Mouse (Mus musculus) neural tube, embryonic 11.5 days (tissue): Measurements from ENCODE around the gene Ddah1. TPM values are rescaled to one million over a fixed set of nuclear protein-coding genes. Genes with fewer than 3 reads are reported as not detected.

Experiments used
- ATAC-seq: fragments of 200-750 bp; cut with Nextera tagmentation; 2 replicates; pipeline ENCODE4 v1.8.0; 2017; ENCODE audit warnings: moderate number of reproducible peaks, mild to moderate bottlenecking, moderate TSS enrichment, moderate library complexity; ENCODE audit not compliant: insufficient read depth, low FRiP score, low TSS enrichment
- DNase-seq: peaks from one replicate; pipeline ENCODE4 v3.0.0-alpha.2; 2015; ENCODE audit warnings: low spot score
- H3K27ac ChIP-seq: fragments of 300-500 bp; sonication (generic); 2 replicates; pipeline ENCODE4 v1.5.1; 2014; ENCODE audit warnings: low read depth, mild to moderate bottlenecking, low read length
- H3K27me3 ChIP-seq: fragments of 300-500 bp; sonication (generic); 2 replicates; pipeline ENCODE4 v1.6.1; 2014; ENCODE audit warnings: mild to moderate bottlenecking, low read length, mixed read lengths; ENCODE audit not compliant: control insufficient read depth, insufficient read depth
- H3K36me3 ChIP-seq: fragments of 300-500 bp; sonication (generic); 2 replicates; pipeline ENCODE4 v1.6.1; 2014; ENCODE audit warnings: mild to moderate bottlenecking, low read length, moderate library complexity, mixed read lengths; ENCODE audit not compliant: control insufficient read depth, insufficient read depth
- H3K4me1 ChIP-seq: fragments of 300-500 bp; sonication (generic); 2 replicates; pipeline ENCODE4 v1.6.1; 2014; ENCODE audit warnings: low read length, mixed read lengths; ENCODE audit not compliant: control insufficient read depth, insufficient read depth
- H3K4me2 ChIP-seq: fragments of 300-500 bp; sonication (generic); 2 replicates; pipeline ENCODE4 v1.6.1; 2014; ENCODE audit warnings: low read depth, mild to moderate bottlenecking, moderate library complexity
- H3K4me3 ChIP-seq: fragments of 300-500 bp; sonication (generic); 2 replicates; pipeline ENCODE4 v1.5.1; 2014; ENCODE audit warnings: low read depth, low read length
- H3K9ac ChIP-seq: fragments of 300-500 bp; sonication (generic); 2 replicates; pipeline ENCODE4 v1.6.1; 2014; ENCODE audit warnings: mild to moderate bottlenecking, low read length
- H3K9me3 ChIP-seq: fragments of 300-500 bp; sonication (generic); 2 replicates; pipeline ENCODE4 v1.6.1; 2016; ENCODE audit warnings: low read length; ENCODE audit not compliant: control insufficient read depth
- WGBS: fragments of 180-500 bp; shearing (Covaris S2); extraction: QIAGEN DNeasy Blood & Tissue Kit; methylation state at CpG from one replicate; pipeline ENCODE4 v1.1.7; 2014; 5-methylcytosine and 5-hydroxymethylcytosine counted together
- polyA plus RNA-seq: library from polyadenylated mRNA; unstranded; fragments of >200 nt; fragmentation: Nextera tagmentation; extraction: Ambion mirVana; gene quantifications from 2 replicates; pipeline ENCODE4 v1.2.1, GENCODE M21; 2014

Gene Ddah1
- polyA plus RNA-seq, 1 experiment from 2014 or later: 43.5 TPM

DNA sequence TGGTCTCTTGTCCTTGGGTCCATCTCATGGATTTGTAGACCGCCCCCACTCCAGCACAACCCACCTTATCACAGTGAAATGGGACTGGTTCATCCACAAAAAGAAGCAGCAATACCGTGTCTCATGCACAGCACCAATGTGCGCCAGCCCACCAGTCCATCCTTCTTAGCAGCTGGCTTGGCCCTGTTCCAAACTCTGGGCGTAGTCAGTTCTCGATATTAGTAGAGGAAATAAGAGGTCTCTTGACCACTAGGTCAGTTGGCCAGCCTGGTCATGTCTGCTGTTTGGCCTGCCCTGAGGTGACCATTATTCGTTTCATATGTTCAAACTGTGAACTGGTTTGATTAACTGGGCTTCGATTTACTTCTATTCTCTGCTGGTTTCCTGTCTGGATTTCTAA is 15.9 kb downstream of the Ddah1 start:
- DNase-seq (no peak), ATAC-seq (no peak)
- 93% methylated on average over 7 of the region's 7 CpGs for WGBS
- H3K9ac ChIP-seq: no peak overlapping the region
- no peak overlapping the region for H3K4me2 ChIP-seq
- no peaks in the 10 kb centered on the region for H3K36me3 ChIP-seq
- H3K4me3 ChIP-seq: no peak overlapping the region
- no peak overlapping the region for H3K27ac ChIP-seq
- H3K27me3 ChIP-seq: no peaks in the 10 kb centered on the region
- H3K9me3 ChIP-seq: no peaks in the 10 kb centered on the region
- no peaks in the 10 kb centered on the region for H3K4me1 ChIP-seq

DNA sequence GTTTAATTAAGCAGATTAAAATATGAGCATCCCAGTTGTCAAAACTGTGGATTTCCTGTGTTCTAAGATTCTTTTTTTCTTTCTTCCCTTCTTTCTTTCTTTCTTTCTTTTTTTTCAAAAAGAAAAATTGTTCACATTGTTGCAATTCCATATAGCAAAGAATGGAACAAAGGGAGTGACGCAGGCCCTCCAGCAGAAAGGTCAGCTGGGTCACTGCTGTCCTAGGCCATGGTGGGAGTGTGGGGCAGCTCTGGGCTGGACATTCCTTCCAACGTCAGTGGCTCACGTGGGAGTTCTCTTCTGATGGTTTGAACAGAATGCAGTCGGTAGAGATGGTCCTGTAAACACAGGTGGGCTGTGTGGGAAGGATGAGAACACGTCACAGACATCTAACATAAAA is 16.8 kb downstream of the Ddah1 start:
- ATAC-seq: no peak
- no peak for DNase-seq
- no peaks in the 10 kb centered on the region for H3K36me3 ChIP-seq

GRCm38 (mm10) chr3:145775862-145776261 is 17.4 kb downstream of the Ddah1 start:
- ATAC-seq: no peak
- Histone ChIP-seq H3K27me3 (no peaks in the 10 kb centered on the region), H3K27ac (no peak overlapping the region), H3K36me3 (no peaks in the 10 kb centered on the region), H3K4me3 (no peak overlapping the region), H3K4me2 (no peak overlapping the region), H3K4me1 (no peaks in the 10 kb centered on the region), H3K9me3 (no peaks in the 10 kb centered on the region), H3K9ac (no peak overlapping the region)
- DNase-seq: no peak
- WGBS: 89% methylated on average over 5 of the region's 5 CpGs

More for the DNA sequence above, 16.8 kb downstream of the Ddah1 start:
- Histone ChIP-seq H3K9me3 (no peaks in the 10 kb centered on the region), H3K27ac (no peak overlapping the region), H3K27me3 (no peaks in the 10 kb centered on the region), H3K4me3 (no peak overlapping the region), H3K9ac (no peak overlapping the region), H3K4me1 (no peaks in the 10 kb centered on the region), H3K4me2 (no peak overlapping the region)
- WGBS: 42% methylated on average over 5 of the region's 5 CpGs

GRCm38 (mm10) chr3:145777006-145777405 is 18.5 kb downstream of the Ddah1 start:
- Histone ChIP-seq H3K4me2 (no peak overlapping the region), H3K4me3 (no peak overlapping the region), H3K4me1 (no peaks in the 10 kb centered on the region), H3K27ac (no peak overlapping the region), H3K9me3 (no peaks in the 10 kb centered on the region), H3K9ac (no peak overlapping the region), H3K27me3 (no peaks in the 10 kb centered on the region), H3K36me3 (no peaks in the 10 kb centered on the region)
- no peak for ATAC-seq
- WGBS: 89% methylated on average over 15 of the region's 15 CpGs
- no peak for DNase-seq

GRCm38 (mm10) chr3:145778406-145778922 is 20.0 kb downstream of the Ddah1 start:
- Histone ChIP-seq H3K9ac (no peak overlapping the region), H3K27me3 (no peaks in the 10 kb centered on the region), H3K36me3 (no peaks in the 10 kb centered on the region), H3K4me1 (no peaks in the 10 kb centered on the region), H3K27ac (no peak overlapping the region), H3K4me3 (no peak overlapping the region), H3K9me3 (no peaks in the 10 kb centered on the region), H3K4me2 (no peak overlapping the region)
- DNase-seq (no peak), ATAC-seq (no peak)
- 93% methylated on average over 6 of the region's 6 CpGs for WGBS

- Histone ChIP-seq H3K27me3 (no peaks in the 10 kb centered on the region), H3K4me3 (no peak overlapping the region), H3K9me3 (no peaks in the 10 kb centered on the region), H3K4me1 (no peaks in the 10 kb centered on the region), H3K27ac (no peak overlapping the region), H3K9ac (no peak overlapping the region), H3K4me2 (no peak overlapping the region), H3K36me3 (no peaks in the 10 kb centered on the region)
- 71% methylated on average over 5 of the region's 5 CpGs for WGBS
- no peak for ATAC-seq
- DNase-seq: no peak
These were observed 21.0 kb downstream of the Ddah1 start for GRCm38 (mm10) chr3:145779279-145779973.

DNA sequence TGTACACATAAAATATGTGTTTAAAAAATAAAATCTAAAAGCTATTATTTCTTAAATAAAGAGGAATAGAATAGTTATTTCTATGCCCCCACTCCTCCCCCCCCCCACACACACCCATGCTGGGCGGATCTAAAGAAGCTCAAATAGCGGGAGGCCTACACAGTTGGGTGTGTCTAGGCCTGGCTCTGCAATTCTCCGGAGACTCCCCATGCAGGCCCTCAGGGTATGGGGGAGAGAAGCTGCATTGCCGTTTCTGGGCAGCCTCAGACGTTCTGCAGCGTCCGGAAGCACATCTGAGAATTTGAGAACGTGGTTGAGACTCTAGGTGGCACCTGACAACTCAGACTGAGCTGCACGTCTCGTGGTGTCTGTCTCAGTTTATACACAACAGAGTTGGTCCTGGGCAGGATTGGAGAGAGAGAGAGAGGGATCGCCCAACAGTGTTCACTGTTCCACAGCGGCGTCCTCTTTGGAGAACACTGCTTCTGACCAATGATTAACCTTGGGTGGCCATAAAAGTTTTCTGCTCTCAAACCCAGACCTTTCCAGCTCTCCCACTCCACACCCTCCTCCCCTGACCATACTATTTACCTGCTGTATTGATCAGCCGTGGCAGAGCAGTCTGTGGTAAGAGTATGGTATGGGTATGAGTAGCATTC is 22.4 kb downstream of the Ddah1 start:
- WGBS: 56% methylated on average over 14 of the region's 14 CpGs
- Histone ChIP-seq H3K9me3 (no peaks in the 10 kb centered on the region), H3K27me3 (no peaks in the 10 kb centered on the region), H3K4me2 (no peak overlapping the region), H3K36me3 (no peaks in the 10 kb centered on the region), H3K9ac (no peak overlapping the region), H3K4me1 (no peaks in the 10 kb centered on the region), H3K27ac (no peak overlapping the region), H3K4me3 (no peak overlapping the region)
- ATAC-seq (no peak), DNase-seq (no peak)

DNA sequence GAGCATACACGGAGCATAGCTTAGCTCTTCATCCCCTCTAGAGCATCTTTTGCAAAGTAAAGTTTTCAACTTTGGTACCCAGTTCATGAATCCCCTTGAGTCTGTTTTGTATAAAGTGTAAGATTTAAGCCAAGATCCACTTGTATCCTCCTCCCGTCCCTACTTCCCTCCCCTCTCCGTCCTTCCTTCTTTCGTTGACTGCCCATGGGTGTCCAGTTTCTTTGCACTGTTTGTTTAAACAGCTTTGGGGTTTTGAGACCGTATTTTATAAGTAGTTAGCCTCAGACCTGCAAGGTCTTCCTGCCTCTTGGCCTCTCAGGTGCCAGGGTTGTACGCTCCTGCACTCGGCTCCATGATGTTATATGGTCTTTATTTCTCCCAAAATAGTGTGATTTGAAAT is 26.8 kb downstream of the Ddah1 start:
- 68% methylated on average over 7 of the region's 7 CpGs for WGBS
- H3K27ac ChIP-seq: no peak overlapping the region
- H3K4me1 ChIP-seq: no peaks in the 10 kb centered on the region
- no peak overlapping the region for H3K4me2 ChIP-seq
- no peak overlapping the region for H3K4me3 ChIP-seq
- no peaks in the 10 kb centered on the region for H3K9me3 ChIP-seq
- ATAC-seq: no peak
- no peak overlapping the region for H3K9ac ChIP-seq
- H3K36me3 ChIP-seq: no peaks in the 10 kb centered on the region
- no peak for DNase-seq
- H3K27me3 ChIP-seq: no peaks in the 10 kb centered on the region

GRCm38 (mm10) chr3:145787303-145787702 is 28.8 kb downstream of the Ddah1 start:
- Histone ChIP-seq H3K4me2 (no peak overlapping the region), H3K4me1 (no peaks in the 10 kb centered on the region), H3K4me3 (no peak overlapping the region), H3K9me3 (no peaks in the 10 kb centered on the region), H3K27ac (no peak overlapping the region), H3K9ac (no peak overlapping the region), H3K36me3 (no peaks in the 10 kb centered on the region), H3K27me3 (no peaks in the 10 kb centered on the region)
- ATAC-seq (no peak), DNase-seq (no peak)
- WGBS: 88% methylated on average over 9 of the region's 9 CpGs
